Mouse (Mus musculus) T-cell, adult 2 months (primary cell): ENCODE results near the gene Pdzrn3.

Experiments
- DNase-seq: peaks from one replicate; pipeline ENCODE4 v3.0.0; 2022; ENCODE audit warnings: low spot score

Gene Pdzrn3

GRCm38 (mm10) chr6:101377167-101377934 is at the start of gene Pdzrn3:
TSS of gene Pdzrn3 (minus strand) at chr6:101377897.
- peak; percentile 10 for DNase-seq

GRCm38 (mm10) chr6:101427296-101427695 is 49.6 kb upstream of the Pdzrn3 start:
- DNase-seq: no peak

GRCm38 (mm10) chr6:101426301-101426700 is 48.6 kb upstream of the Pdzrn3 start:
- DNase-seq: no peak

GRCm38 (mm10) chr6:101422084-101422954 is 44.6 kb upstream of the Pdzrn3 start:
- DNase-seq: no peak

- DNase-seq: no peak
Measured at GRCm38 (mm10) chr6:101418213-101418612, 40.5 kb upstream of the Pdzrn3 start.

- no peak for DNase-seq
Measured at GRCm38 (mm10) chr6:101411701-101412100, 34.0 kb upstream of the Pdzrn3 start.

- DNase-seq: no peak
Measured at GRCm38 (mm10) chr6:101411064-101411463, 33.4 kb upstream of the Pdzrn3 start.

GRCm38 (mm10) chr6:101396711-101397110 is 19.0 kb upstream of the Pdzrn3 start:
- DNase-seq: no peak

GRCm38 (mm10) chr6:101395908-101396307 is 18.2 kb upstream of the Pdzrn3 start:
- no peak for DNase-seq

- DNase-seq: no peak
Measured at GRCm38 (mm10) chr6:101392801-101393117, 15.1 kb upstream of the Pdzrn3 start.

- DNase-seq: no peak
Measured at GRCm38 (mm10) chr6:101392107-101392800, 14.6 kb upstream of the Pdzrn3 start.

GRCm38 (mm10) chr6:101385490-101385889 is 7.8 kb upstream of the Pdzrn3 start:
- DNase-seq: no peak

GRCm38 (mm10) chr6:101384958-101385357 is 7.3 kb upstream of the Pdzrn3 start:
- no peak for DNase-seq

GRCm38 (mm10) chr6:101384476-101384875 is 6.8 kb upstream of the Pdzrn3 start:
- DNase-seq: no peak

GRCm38 (mm10) chr6:101382891-101383290 is 5.2 kb upstream of the Pdzrn3 start:
- no peak for DNase-seq

- DNase-seq: no peak
Measured at GRCm38 (mm10) chr6:101379546-101379945, 1.8 kb upstream of the Pdzrn3 start.

- no peak for DNase-seq
Measured at GRCm38 (mm10) chr6:101377935-101378609, 375 bp upstream of the Pdzrn3 start.

GRCm38 (mm10) chr6:101376511-101377166 is 1.1 kb downstream of the Pdzrn3 start:
- no peak for DNase-seq

GRCm38 (mm10) chr6:101376049-101376448 is 1.6 kb downstream of the Pdzrn3 start:
- DNase-seq: no peak

- no peak for DNase-seq
Measured at GRCm38 (mm10) chr6:101374721-101375120, 3.0 kb downstream of the Pdzrn3 start.

GRCm38 (mm10) chr6:101374186-101374585 is 3.5 kb downstream of the Pdzrn3 start:
- DNase-seq: no peak

GRCm38 (mm10) chr6:101372982-101373381 is 4.7 kb downstream of the Pdzrn3 start:
- no peak for DNase-seq
